Mouse (Mus musculus): ENCODE measurements around the gene Cnnm4.
A peak's percentile ranks its signal among the peaks of the same experiment; 100 is the strongest.
"Not testable (repeated sequence)": the region's sequence is repeated elsewhere in the genome, so short reads cannot be mapped to it uniquely, and the experiment has no call there.

The Cnnm4 gene

GRCm38 (mm10) chr1:36536783-36537182 lies 65.4 kb downstream of the Cnnm4 start, which contains the start of gene Ankrd23:
Gene Ankrd23 (minus strand): TSS chr1:36536883.
- ATAC-seq (ENCODE audit: insufficient number of reproducible peaks, low FRiP score, low TSS enrichment), result not testable (repeated sequence)

- no peak for ATAC-seq (ENCODE audit: insufficient number of reproducible peaks, low FRiP score, low TSS enrichment)
Measured at GRCm38 (mm10) chr1:36538727-36539126, 67.3 kb downstream of the Cnnm4 start.

GRCm38 (mm10) chr1:36539186-36539585 lies 67.8 kb downstream of the Cnnm4 start, which contains the start of gene Gm42417:
Gene Gm42417 (minus strand): TSS chr1:36539429.
- ATAC-seq (ENCODE audit: insufficient number of reproducible peaks, low FRiP score, low TSS enrichment), result no peak

- ATAC-seq (ENCODE audit: insufficient number of reproducible peaks, low FRiP score, low TSS enrichment), result no peak
Measured at GRCm38 (mm10) chr1:36540132-36540531, 68.7 kb downstream of the Cnnm4 start.

GRCm38 (mm10) chr1:36540807-36541206 lies 69.4 kb downstream of the Cnnm4 start:
- no peak for ATAC-seq (ENCODE audit: insufficient number of reproducible peaks, low FRiP score, low TSS enrichment)

- 0 out of 2 replicates have a peak, but pooled peaks have one; percentile 28 for ATAC-seq (ENCODE audit: insufficient number of reproducible peaks, low FRiP score, low TSS enrichment)
Measured at GRCm38 (mm10) chr1:36541844-36542243, 70.4 kb downstream of the Cnnm4 start.

GRCm38 (mm10) chr1:36542925-36543324 lies 71.5 kb downstream of the Cnnm4 start:
- no peak for ATAC-seq (ENCODE audit: insufficient number of reproducible peaks, low FRiP score, low TSS enrichment)

- ATAC-seq (ENCODE audit: insufficient number of reproducible peaks, low FRiP score, low TSS enrichment), result no peak
Measured at GRCm38 (mm10) chr1:36545382-36545781, 74.0 kb downstream of the Cnnm4 start.

- no peak for ATAC-seq (ENCODE audit: insufficient number of reproducible peaks, low FRiP score, low TSS enrichment)
Measured at GRCm38 (mm10) chr1:36545845-36546600, 74.6 kb downstream of the Cnnm4 start.

GRCm38 (mm10) chr1:36546888-36547471 lies 75.6 kb downstream of the Cnnm4 start, which contains the start of gene Ankrd39:
Gene Ankrd39 (minus strand): TSS chr1:36547445.
- ATAC-seq (ENCODE audit: insufficient number of reproducible peaks, low FRiP score, low TSS enrichment), result peak; percentile 95

- no peak for ATAC-seq (ENCODE audit: insufficient number of reproducible peaks, low FRiP score, low TSS enrichment)
Measured at GRCm38 (mm10) chr1:36547981-36548598, 76.7 kb downstream of the Cnnm4 start.

- no peak for ATAC-seq (ENCODE audit: insufficient number of reproducible peaks, low FRiP score, low TSS enrichment)
Measured at GRCm38 (mm10) chr1:36548771-36549170, 77.4 kb downstream of the Cnnm4 start.

- no peak for ATAC-seq (ENCODE audit: insufficient number of reproducible peaks, low FRiP score, low TSS enrichment)
Measured at GRCm38 (mm10) chr1:36549491-36549890, 78.1 kb downstream of the Cnnm4 start.

- no peak for ATAC-seq (ENCODE audit: insufficient number of reproducible peaks, low FRiP score, low TSS enrichment)
Measured at GRCm38 (mm10) chr1:36550075-36550863, 78.8 kb downstream of the Cnnm4 start.

- no peak for ATAC-seq (ENCODE audit: insufficient number of reproducible peaks, low FRiP score, low TSS enrichment)
Measured at GRCm38 (mm10) chr1:36551904-36552303, 80.5 kb downstream of the Cnnm4 start.

- ATAC-seq (ENCODE audit: insufficient number of reproducible peaks, low FRiP score, low TSS enrichment), result peak; percentile 7; the same call in 1 of the 2 replicates
Measured at GRCm38 (mm10) chr1:36552506-36552905, 81.1 kb downstream of the Cnnm4 start.

GRCm38 (mm10) chr1:36554633-36555399 lies 83.4 kb downstream of the Cnnm4 start:
- ATAC-seq (ENCODE audit: insufficient number of reproducible peaks, low FRiP score, low TSS enrichment), result no peak

GRCm38 (mm10) chr1:36555798-36556395 lies 84.5 kb downstream of the Cnnm4 start:
- ATAC-seq (ENCODE audit: insufficient number of reproducible peaks, low FRiP score, low TSS enrichment), result no peak
